Mouse (Mus musculus) stomach, postnatal 0 days (tissue): Measurements from ENCODE around the gene Papss2. TPM values are rescaled to one million over a fixed set of nuclear protein-coding genes. Genes with fewer than 3 reads are reported as not detected.

Experiments
- ATAC-seq: fragments of 200-750 bp; cut with Nextera tagmentation; 2 replicates; pipeline ENCODE4 v1.8.0; 2017; ENCODE audit not compliant: low FRiP score, low TSS enrichment
- DNase-seq: peaks from one replicate; pipeline ENCODE4 v3.0.0-alpha.2; 2016; ENCODE audit warnings: low spot score
- H3K27ac ChIP-seq: fragments of 300-500 bp; sonication (generic); replicated peaks from 2 replicates; pipeline ENCODE4 v1.5.1; 2014; ENCODE audit warnings: mild to moderate bottlenecking, control low read depth
- H3K27me3 ChIP-seq: fragments of 300-500 bp; sonication (generic); 2 replicates; pipeline ENCODE4 v1.6.1; 2014; ENCODE audit warnings: low read length; ENCODE audit not compliant: control insufficient read depth, insufficient read depth
- H3K36me3 ChIP-seq: fragments of 300-500 bp; sonication (generic); 2 replicates; pipeline ENCODE4 v1.6.1; 2014; ENCODE audit warnings: low read length, mixed read lengths; ENCODE audit not compliant: control insufficient read depth, insufficient read depth
- H3K4me1 ChIP-seq: fragments of 300-500 bp; sonication (generic); replicated peaks from 2 replicates; pipeline ENCODE4 v1.6.1; 2014; ENCODE audit warnings: antibody characterized with exemption; ENCODE audit not compliant: control insufficient read depth, insufficient read depth
- H3K4me2 ChIP-seq: fragments of 300-500 bp; sonication (generic); replicated peaks from 2 replicates; pipeline ENCODE4 v1.6.1; 2014; ENCODE audit warnings: low read depth, mild to moderate bottlenecking, control low read depth, moderate library complexity
- H3K4me3 ChIP-seq: fragments of 300-500 bp; sonication (generic); 2 replicates; pipeline ENCODE4 v1.5.1; 2014; ENCODE audit warnings: low read depth, low read length, control low read depth
- H3K9ac ChIP-seq: fragments of 300-500 bp; sonication (generic); 2 replicates; pipeline ENCODE4 v1.6.1; 2014; ENCODE audit warnings: mild to moderate bottlenecking, low read length, control low read depth, mixed read lengths
- H3K9me3 ChIP-seq: fragments of 300-500 bp; sonication (generic); 2 replicates; pipeline ENCODE4 v1.6.1; 2016; ENCODE audit warnings: low read length; ENCODE audit not compliant: control insufficient read depth
- CTCF ChIP-seq: IDR thresholded peaks from 2 replicates; pipeline ENCODE4 v1.5.1; 2016; ENCODE audit warnings: antibody characterized with exemption, low read depth, mild to moderate bottlenecking, moderate library complexity
- EP300 ChIP-seq: optimal IDR thresholded peaks from 2 replicates; pipeline ENCODE3; 2016; ENCODE audit warnings: antibody characterized with exemption
- WGBS: fragments of 180-500 bp; shearing (Covaris S2); extraction: QIAGEN DNeasy Blood & Tissue Kit; methylation state at CpG from one replicate; pipeline ENCODE4 v1.1.7; 2014; 5-methylcytosine and 5-hydroxymethylcytosine counted together
- polyA plus RNA-seq: library from polyadenylated mRNA; unstranded; fragments of >200 nt; fragmentation: Nextera tagmentation; extraction: Ambion mirVana; gene quantifications from 2 replicates; pipeline ENCODE4 v1.2.1, GENCODE M21; 2015

The Papss2 gene
- polyA plus RNA-seq: 20.8 and 29.9 TPM in 2 replicates

- no peak for TF ChIP-seq EP300
- no peak for TF ChIP-seq CTCF
- under 1% methylated on average over 39 of the region's 64 CpGs for WGBS
- Histone ChIP-seq H3K27ac (peak within 1 kb of the TSS; percentile 49; the same call in 1 of the 2 replicates), H3K9ac (peak within 1 kb of the TSS; percentile 78), H3K4me1 (no peaks in the 10 kb centered on the region), H3K9me3 (no peaks in the 10 kb centered on the region), H3K27me3 (no peaks in the 10 kb centered on the region), H3K36me3 (no peaks in the 10 kb centered on the region), H3K4me2 (peak within 1 kb of the TSS; percentile 75), H3K4me3 (peak within 1 kb of the TSS; percentile 74)
- peak; percentile 86 for DNase-seq
- ATAC-seq: peak; percentile 90
Measured at GRCm38 (mm10) chr19:32595506-32596286, at the start of gene Papss2. Gene Papss2 (plus strand): TSS chr19:32595790.

DNA sequence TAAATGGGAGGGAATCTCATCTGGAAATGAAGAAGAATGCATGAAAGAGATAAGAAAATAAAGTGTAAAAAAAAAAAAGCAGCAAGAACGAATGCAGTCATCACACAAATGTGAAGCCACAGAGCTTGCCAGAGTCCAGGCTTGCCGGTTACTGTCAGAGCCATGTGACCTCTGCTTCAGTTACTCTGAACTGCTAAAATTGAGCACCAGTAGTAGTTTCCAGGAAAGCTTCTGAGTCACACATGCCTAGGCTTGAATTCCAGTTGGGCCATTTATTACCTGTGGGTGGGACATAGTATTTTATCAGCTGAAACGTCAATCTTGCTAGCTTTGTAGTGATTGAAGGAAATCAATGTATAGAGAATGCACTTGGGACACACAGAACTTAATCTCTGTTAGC is 48.2 kb upstream of the Papss2 start:
- H3K36me3 ChIP-seq: no peaks in the 10 kb centered on the region
- no peak overlapping the region for H3K27ac ChIP-seq
- peak; percentile 64 for ATAC-seq
- no peaks in the 10 kb centered on the region for H3K4me1 ChIP-seq
- no peak overlapping the region for H3K4me2 ChIP-seq
- H3K4me3 ChIP-seq: no peak overlapping the region
- 37% methylated on average over 3 of the region's 3 CpGs for WGBS
- H3K27me3 ChIP-seq: no peaks in the 10 kb centered on the region
- no peak overlapping the region for H3K9ac ChIP-seq
- DNase-seq: peak; percentile 39
- H3K9me3 ChIP-seq: no peaks in the 10 kb centered on the region
- TF ChIP-seq EP300: no peak
- TF ChIP-seq CTCF: no peak

- TF ChIP-seq EP300 (no peak), CTCF (no peak)
- ATAC-seq (no peak), DNase-seq (no peak)
- Histone ChIP-seq H3K4me2 (no peak overlapping the region), H3K4me1 (no peaks in the 10 kb centered on the region), H3K9ac (no peak overlapping the region), H3K9me3 (no peaks in the 10 kb centered on the region), H3K4me3 (no peak overlapping the region), H3K27me3 (no peaks in the 10 kb centered on the region), H3K36me3 (no peaks in the 10 kb centered on the region), H3K27ac (peak overlapping the region; percentile 45; the same call in 1 of the 2 replicates)
- 68% methylated on average over 15 of the region's 15 CpGs for WGBS
Measured at GRCm38 (mm10) chr19:32548202-32548601, 47.4 kb upstream of the Papss2 start.

- H3K27ac ChIP-seq: peak overlapping the region; percentile 61
- 35% methylated on average over 5 of the region's 5 CpGs for WGBS
- H3K9ac ChIP-seq: no peak overlapping the region
- ATAC-seq (peak; percentile 36; the same call in 1 of the 2 replicates), DNase-seq (peak; percentile 23)
- H3K4me1 ChIP-seq: no peaks in the 10 kb centered on the region
- H3K4me2 ChIP-seq: no peak overlapping the region
- TF ChIP-seq EP300: no peak
- no peak for TF ChIP-seq CTCF
- no peaks in the 10 kb centered on the region for H3K9me3 ChIP-seq
- H3K36me3 ChIP-seq: no peaks in the 10 kb centered on the region
- H3K27me3 ChIP-seq: no peaks in the 10 kb centered on the region
- no peak overlapping the region for H3K4me3 ChIP-seq
Measured at GRCm38 (mm10) chr19:32550446-32550845, 45.1 kb upstream of the Papss2 start.

DNA sequence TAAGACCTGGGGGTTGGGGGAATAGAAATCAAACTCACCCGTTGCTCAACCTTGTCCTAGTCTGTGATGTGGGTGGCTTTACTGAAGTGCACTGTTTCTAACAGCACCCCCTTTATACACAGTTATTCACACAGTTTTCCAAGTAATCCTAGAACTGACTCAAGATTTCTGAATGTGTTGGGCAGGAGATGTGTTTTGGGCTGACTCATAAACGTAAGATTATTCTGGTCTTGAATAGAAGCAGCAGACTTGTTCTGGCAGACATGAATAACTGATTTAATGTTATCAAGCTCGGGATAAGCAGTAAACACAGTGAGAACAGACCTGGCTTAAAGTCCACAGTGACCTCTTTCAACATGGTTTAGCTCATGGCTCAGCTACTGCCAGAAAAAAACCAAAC is 44.1 kb upstream of the Papss2 start:
- Histone ChIP-seq H3K9ac (no peak overlapping the region), H3K9me3 (no peaks in the 10 kb centered on the region), H3K27ac (no peak overlapping the region; the same call in 1 of the 2 replicates), H3K36me3 (no peaks in the 10 kb centered on the region), H3K4me3 (no peak overlapping the region), H3K4me2 (no peak overlapping the region), H3K27me3 (no peaks in the 10 kb centered on the region), H3K4me1 (no peaks in the 10 kb centered on the region)
- peak; percentile 87 for ATAC-seq
- 20% methylated on average over 3 of the region's 3 CpGs for WGBS
- TF ChIP-seq CTCF: no peak
- no peak for TF ChIP-seq EP300
- DNase-seq: no peak

DNA sequence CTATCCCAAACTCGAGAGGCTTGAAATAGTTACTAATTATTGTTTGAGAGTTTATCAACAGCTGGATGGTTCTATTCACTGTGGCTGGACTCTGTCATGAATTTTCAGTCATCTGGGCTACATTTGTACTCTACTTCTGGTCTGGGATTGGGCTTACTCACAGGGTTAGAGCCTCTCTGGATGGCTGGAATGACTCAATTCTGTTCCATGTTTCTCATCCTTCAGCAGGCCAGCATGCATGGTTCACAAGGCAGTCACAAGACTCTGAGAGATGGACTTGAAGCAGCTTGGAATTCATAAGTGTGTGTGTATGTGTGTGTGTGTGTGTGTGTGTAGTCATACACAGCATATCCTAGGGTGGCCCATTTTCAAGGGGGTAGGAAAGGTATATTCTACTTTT is 43.5 kb upstream of the Papss2 start:
- no peaks in the 10 kb centered on the region for H3K4me1 ChIP-seq
- H3K9me3 ChIP-seq: no peaks in the 10 kb centered on the region
- 44% methylated on average over 1 of the region's 1 CpGs for WGBS
- H3K4me2 ChIP-seq: no peak overlapping the region
- no peaks in the 10 kb centered on the region for H3K27me3 ChIP-seq
- no peaks in the 10 kb centered on the region for H3K36me3 ChIP-seq
- no peak overlapping the region for H3K4me3 ChIP-seq
- ATAC-seq (no peak), DNase-seq (no peak)
- H3K27ac ChIP-seq: peak overlapping the region; percentile 63; the same call in 1 of the 2 replicates
- no peak overlapping the region for H3K9ac ChIP-seq
- TF ChIP-seq EP300: no peak
- no peak for TF ChIP-seq CTCF
